23 mouse cellular contexts compared by ENCODE assay signal in genomic region chr13:100859117-100859516, GRCm38 (mm10). TPM values are rescaled to one million over a fixed set of nuclear protein-coding genes. Genes with fewer than 3 reads are reported as not detected.
DNase-seq lines count a peak whose midpoint lies in the region; ATAC-seq and TF ChIP-seq lines count a peak whose summit lies in the region.
"Had no signal": no experiment of that assay in that cellular context is flagged by ENCODE, and none has a peak within 500 bp of the region (broad histone marks: within the 10 kb centered on the region; RNA-seq: fewer than 3 reads in every experiment).

No protein-coding gene starts in this region.

- H3K9me3 ChIP-seq in kidney, postnatal 0 days (replicated peaks; ENCODE audit: low read length) = no peaks in the 10 kb centered on the region
- no peaks in the 10 kb centered on the region for H3K9me3 ChIP-seq in MEL (replicated peaks; ENCODE audit: insufficient read depth, low read length)
- H3K9me3 ChIP-seq: forebrain, embryonic 10.5 days; heart, embryonic 15.5 days; midbrain, embryonic 13.5 days; neural tube, embryonic 12.5 days had no signal

- no peak for TF ChIP-seq POLR2A in MEL (IDR thresholded peaks at IDR 0.05; ENCODE audit: control insufficient read depth in 1 of 2, insufficient read depth in 1 of 2, low read depth in 1 of 2, low read length in 2 of 2, poor library complexity in 1 of 2)

- H3K79me2 ChIP-seq in MEL (ENCODE audit: control insufficient read depth, insufficient read depth, low read length, poor library complexity) = no peaks in the 10 kb centered on the region

- TF ChIP-seq CTCF in kidney, postnatal 0 days (IDR thresholded peaks at IDR 0.05; ENCODE audit: low read depth) = no peak
- TF ChIP-seq CTCF in MEL (IDR thresholded peaks at IDR 0.05 in 2 of 3, conservative IDR thresholded peaks at IDR 0.05 in 1 of 3; ENCODE audit: control insufficient read depth in 1 of 3, insufficient read depth in 1 of 3, low read depth in 2 of 3, low read length in 3 of 3, poor library complexity in 1 of 3, severe bottlenecking in 1 of 3) = no peak

- no peaks in the 10 kb centered on the region for H3K36me3 ChIP-seq in kidney, postnatal 0 days (ENCODE audit: insufficient read depth, low read length)
- H3K36me3 ChIP-seq in MEL (ENCODE audit: control insufficient read depth in 1 of 2, insufficient read depth in 2 of 2, low read length in 2 of 2) = peaks cover 0 to 11% of the 10 kb centered on the region in 2 experiments; a peak in 2 of 4 replicates
- H3K36me3 ChIP-seq: forebrain, embryonic 10.5 days; heart, embryonic 15.5 days; midbrain, embryonic 13.5 days; neural tube, embryonic 12.5 days had no signal

- H3K4me2 ChIP-seq in kidney, postnatal 0 days (ENCODE audit: low read length) = no peak overlapping the region
- H3K4me2 ChIP-seq: heart, embryonic 15.5 days; midbrain, embryonic 13.5 days; neural tube, embryonic 12.5 days had no signal

- H3K4me1 ChIP-seq in kidney, postnatal 0 days (replicated peaks; ENCODE audit: insufficient read depth, low read length) = no peaks in the 10 kb centered on the region
- peaks cover 4 to 28% of the 10 kb centered on the region in 2 experiments for H3K4me1 ChIP-seq in MEL (ENCODE audit: control insufficient read depth in 1 of 2, insufficient read depth in 2 of 2, low read length in 2 of 2)
- H3K4me1 ChIP-seq: forebrain, embryonic 10.5 days; heart, embryonic 15.5 days; midbrain, embryonic 13.5 days; neural tube, embryonic 12.5 days had no signal

- peak overlapping the region; percentile 10; the same call in 1 of the 2 replicates for H3K27ac ChIP-seq in kidney, postnatal 0 days
- H3K27ac ChIP-seq in MEL (ENCODE audit: control insufficient read depth, low read depth, low read length) = no peak overlapping the region
- H3K27ac ChIP-seq: forebrain, embryonic 10.5 days; heart, embryonic 15.5 days; hindbrain, postnatal 0 days; layer of hippocampus, adult 2 months; liver, embryonic 14.5 days; macrophage; midbrain, embryonic 13.5 days; neural tube, embryonic 12.5 days had no signal

- no peak for DNase-seq in kidney, postnatal 0 days (ENCODE audit: low spot score)
- DNase-seq in kidney, postnatal 14 days = no peak
- DNase-seq in MEL (ENCODE audit: low read depth, low spot score) = peak; percentile 68
- no peak for DNase-seq in thymus, postnatal 4 days
- no peak for DNase-seq in natural killer cell, adult 2 months (ENCODE audit: low spot score in 2 of 2)
- DNase-seq: adrenal gland, postnatal 25 days; B cell, adult 2 months; cerebellum, postnatal 10 days; gastrocnemius, postnatal 36 days; heart, postnatal 4 days; right cerebral cortex, postnatal 25 days had no signal

- no peak overlapping the region for H3K4me3 ChIP-seq in kidney, postnatal 0 days (replicated peaks; ENCODE audit: low read depth, low read length)
- no peak overlapping the region for H3K4me3 ChIP-seq in MEL (ENCODE audit: control insufficient read depth in 1 of 2, insufficient read depth in 1 of 2, low read depth in 2 of 2, low read length in 2 of 2)
- H3K4me3 ChIP-seq: forebrain, embryonic 10.5 days; heart, embryonic 15.5 days; layer of hippocampus, adult 2 months; midbrain, embryonic 13.5 days; neural tube, embryonic 12.5 days had no signal

- WGBS in kidney, postnatal 0 days = 74% methylated on average over 7 of the region's 7 CpGs

- no peak for TF ChIP-seq RAD21 in MEL (IDR thresholded peaks at IDR 0.05; ENCODE audit: low read depth, low read length)

- H3K9ac ChIP-seq in kidney, postnatal 0 days (ENCODE audit: low read depth, low read length) = no peak overlapping the region
- H3K9ac ChIP-seq in MEL (ENCODE audit: control insufficient read depth, low read depth, low read length, poor library complexity, severe bottlenecking) = no peak overlapping the region
- H3K9ac ChIP-seq: heart, embryonic 15.5 days; liver, embryonic 14.5 days; midbrain, embryonic 13.5 days; neural tube, embryonic 12.5 days had no signal

- no peaks in the 10 kb centered on the region for H3K27me3 ChIP-seq in kidney, postnatal 0 days (ENCODE audit: insufficient read depth, low read length)
- no peaks in the 10 kb centered on the region for H3K27me3 ChIP-seq in MEL (ENCODE audit: control insufficient read depth in 1 of 2, insufficient read depth in 2 of 2, low read length in 2 of 2)
- H3K27me3 ChIP-seq: heart, embryonic 15.5 days; midbrain, embryonic 13.5 days; neural tube, embryonic 12.5 days had no signal

- peak in 1 of 2 experiments; percentile 36; a peak in 1 of 4 replicates for TF ChIP-seq EP300 in MEL (IDR thresholded peaks at IDR 0.05; ENCODE audit: low read depth in 1 of 2, low read length in 2 of 2)

- no peak for ATAC-seq in kidney, postnatal 0 days (replicated peaks; ENCODE audit: low FRiP score, low read depth)
- peak; percentile 85 for ATAC-seq in common myeloid progenitor, adult 5-6 weeks (replicated peaks; ENCODE audit: low read depth, poor library complexity, severe bottlenecking)
- ATAC-seq in megakaryocyte-erythroid progenitor cell, adult 5-6 weeks (replicated peaks; ENCODE audit: low FRiP score, low TSS enrichment, poor library complexity, severe bottlenecking) = 0 out of 2 replicates have a peak, but pooled peaks have one; percentile 22
- ATAC-seq: forebrain, embryonic 16.5 days; hindbrain, postnatal 0 days; intestine, embryonic 16.5 days; midbrain, embryonic 13.5 days had no signal

TF ChIP-seq in MEL, 35 proteins besides CTCF, POLR2A, EP300 and RAD21:
- TF ChIP-seq MAX (IDR thresholded peaks at IDR 0.05; ENCODE audit: low read length) = peak; percentile 34; the same call in 1 of the 2 replicates
- peak; percentile 91 for TF ChIP-seq MAFK (IDR thresholded peaks at IDR 0.05; ENCODE audit: borderline replicate concordance, low read depth, low read length)
- TF ChIP-seq ELF1 (IDR thresholded peaks at IDR 0.05; ENCODE audit: low read depth, low read length) = 0 out of 2 replicates have a peak, but pooled peaks have one; percentile 49
- TF ChIP-seq GATA1 (IDR thresholded peaks at IDR 0.05; ENCODE audit: low read depth, low read length) = no peak

RNA-seq across cellular contexts. Expression of gene Slc30a5, which starts 25.9 kb away (rescaled TPM):
- 53.0 and 54.5 TPM in 2 replicates for polyA plus RNA-seq in kidney, postnatal 0 days (2015; fragmentation: Nextera tagmentation; extraction: Ambion mirVana)
- total RNA-seq in MEL (2012; rRNA removed) = 56.2 and 58.3 TPM in 2 replicates
- 10 to 100 TPM in 1 of 2 experiments, not detected in 1; 57.4 TPM for polyA plus RNA-seq in MEL (2012; ENCODE audit: insufficient read depth in 1 of 2, insufficient read length in 2 of 2, low read depth in 1 of 2, low replicate concordance in 2 of 2, missing spikeins in 1 of 2)
- total RNA-seq in common myeloid progenitor, adult 5-6 weeks (2017) = 72.3 and 119 TPM in 2 replicates
- total RNA-seq in megakaryocyte-erythroid progenitor cell, adult 5-6 weeks (2014; fragmentation: Nextera tagmentation) = 48.1 and 53.9 TPM in 2 replicates
- total RNA-seq in megakaryocyte-erythroid progenitor cell, adult 5-6 weeks (2017) = 83.5 and 95.2 TPM in 2 replicates
